Mouse (Mus musculus): ENCODE measurements around the gene Cd300lf. TPM values are rescaled to one million over a fixed set of nuclear protein-coding genes. Genes with fewer than 3 reads are reported as not detected.
A peak's percentile ranks its signal among the peaks of the same experiment; 100 is the strongest.

Cd300lf gene
- polyA plus RNA-seq, 1 experiment = 0.81 TPM

GRCm38 (mm10) chr11:115082196-115082595 lies 51.6 kb downstream of the Cd300lf start:
- Histone ChIP-seq H3K4me3 (ENCODE audit: insufficient read depth, low read length) (no peak overlapping the region), H3K4me1 (ENCODE audit: control insufficient read depth, insufficient read depth, low read length) (no peaks in the 10 kb centered on the region), H3K27ac (ENCODE audit: insufficient read depth, low read length) (no peak overlapping the region)
- TF ChIP-seq CTCF (IDR thresholded peaks at IDR 0.05; ENCODE audit: borderline replicate concordance, insufficient read depth, low read length) (no peak), POLR2A (IDR thresholded peaks at IDR 0.05; ENCODE audit: low read depth, low read length) (no peak)

- no peak overlapping the region for H3K4me3 ChIP-seq (ENCODE audit: insufficient read depth, low read length)
- no peak overlapping the region for H3K27ac ChIP-seq (ENCODE audit: insufficient read depth, low read length)
- no peaks in the 10 kb centered on the region for H3K4me1 ChIP-seq (ENCODE audit: control insufficient read depth, insufficient read depth, low read length)
- TF ChIP-seq CTCF (IDR thresholded peaks at IDR 0.05; ENCODE audit: borderline replicate concordance, insufficient read depth, low read length) (no peak), POLR2A (IDR thresholded peaks at IDR 0.05; ENCODE audit: low read depth, low read length) (no peak)
Observed at GRCm38 (mm10) chr11:115081373-115081772, 52.4 kb downstream of the Cd300lf start.

- H3K27ac ChIP-seq (ENCODE audit: insufficient read depth, low read length) = no peak overlapping the region
- H3K4me3 ChIP-seq (ENCODE audit: insufficient read depth, low read length) = no peak overlapping the region
- TF ChIP-seq CTCF (IDR thresholded peaks at IDR 0.05; ENCODE audit: borderline replicate concordance, insufficient read depth, low read length) = peak; percentile 32; the same call in 1 of the 2 replicates
- no peak for TF ChIP-seq POLR2A (IDR thresholded peaks at IDR 0.05; ENCODE audit: low read depth, low read length)
- H3K4me1 ChIP-seq (ENCODE audit: control insufficient read depth, insufficient read depth, low read length) = no peaks in the 10 kb centered on the region
Observed at GRCm38 (mm10) chr11:115080886-115081285, 52.9 kb downstream of the Cd300lf start.

GRCm38 (mm10) chr11:115078680-115079079 lies 55.1 kb downstream of the Cd300lf start:
- TF ChIP-seq CTCF (IDR thresholded peaks at IDR 0.05; ENCODE audit: borderline replicate concordance, insufficient read depth, low read length) (no peak), POLR2A (IDR thresholded peaks at IDR 0.05; ENCODE audit: low read depth, low read length) (no peak)
- no peaks in the 10 kb centered on the region for H3K4me1 ChIP-seq (ENCODE audit: control insufficient read depth, insufficient read depth, low read length)
- H3K4me3 ChIP-seq (ENCODE audit: insufficient read depth, low read length) = no peak overlapping the region
- no peak overlapping the region for H3K27ac ChIP-seq (ENCODE audit: insufficient read depth, low read length)

GRCm38 (mm10) chr11:115077436-115077835 lies 56.4 kb downstream of the Cd300lf start:
- Histone ChIP-seq H3K4me3 (ENCODE audit: insufficient read depth, low read length) (no peak overlapping the region), H3K4me1 (ENCODE audit: control insufficient read depth, insufficient read depth, low read length) (no peaks in the 10 kb centered on the region), H3K27ac (ENCODE audit: insufficient read depth, low read length) (no peak overlapping the region)
- TF ChIP-seq CTCF (IDR thresholded peaks at IDR 0.05; ENCODE audit: borderline replicate concordance, insufficient read depth, low read length) (no peak), POLR2A (IDR thresholded peaks at IDR 0.05; ENCODE audit: low read depth, low read length) (no peak)

- Histone ChIP-seq H3K4me1 (ENCODE audit: control insufficient read depth, insufficient read depth, low read length) (no peaks in the 10 kb centered on the region), H3K27ac (ENCODE audit: insufficient read depth, low read length) (no peak overlapping the region), H3K4me3 (ENCODE audit: insufficient read depth, low read length) (no peak overlapping the region)
- TF ChIP-seq POLR2A (IDR thresholded peaks at IDR 0.05; ENCODE audit: low read depth, low read length) = no peak
- no peak for TF ChIP-seq CTCF (IDR thresholded peaks at IDR 0.05; ENCODE audit: borderline replicate concordance, insufficient read depth, low read length)
Observed at GRCm38 (mm10) chr11:115075859-115076258, 57.9 kb downstream of the Cd300lf start.

- Histone ChIP-seq H3K4me1 (ENCODE audit: control insufficient read depth, insufficient read depth, low read length) (no peaks in the 10 kb centered on the region), H3K4me3 (ENCODE audit: insufficient read depth, low read length) (no peak overlapping the region), H3K27ac (ENCODE audit: insufficient read depth, low read length) (no peak overlapping the region)
- no peak for TF ChIP-seq CTCF (IDR thresholded peaks at IDR 0.05; ENCODE audit: borderline replicate concordance, insufficient read depth, low read length)
- no peak for TF ChIP-seq POLR2A (IDR thresholded peaks at IDR 0.05; ENCODE audit: low read depth, low read length)
Observed at GRCm38 (mm10) chr11:115075407-115075806, 58.4 kb downstream of the Cd300lf start.

GRCm38 (mm10) chr11:115073002-115073401 lies 60.8 kb downstream of the Cd300lf start:
- Histone ChIP-seq H3K27ac (ENCODE audit: insufficient read depth, low read length) (no peak overlapping the region), H3K4me1 (ENCODE audit: control insufficient read depth, insufficient read depth, low read length) (no peaks in the 10 kb centered on the region)
- TF ChIP-seq CTCF (IDR thresholded peaks at IDR 0.05; ENCODE audit: borderline replicate concordance, insufficient read depth, low read length) (no peak), POLR2A (IDR thresholded peaks at IDR 0.05; ENCODE audit: low read depth, low read length) (no peak)

GRCm38 (mm10) chr11:115071631-115072294 lies 62.0 kb downstream of the Cd300lf start:
- Histone ChIP-seq H3K4me3 (ENCODE audit: insufficient read depth, low read length) (no peak overlapping the region), H3K27ac (ENCODE audit: insufficient read depth, low read length) (peak overlapping the region; percentile 21), H3K4me1 (ENCODE audit: control insufficient read depth, insufficient read depth, low read length) (no peaks in the 10 kb centered on the region)
- TF ChIP-seq CTCF (IDR thresholded peaks at IDR 0.05; ENCODE audit: borderline replicate concordance, insufficient read depth, low read length) (no peak), POLR2A (IDR thresholded peaks at IDR 0.05; ENCODE audit: low read depth, low read length) (no peak)

More at GRCm38 (mm10) chr11:115073002-115073401, 60.8 kb downstream of the Cd300lf start:
- no peak overlapping the region for H3K4me3 ChIP-seq (ENCODE audit: insufficient read depth, low read length)

GRCm38 (mm10) chr11:115071015-115071551 lies 62.7 kb downstream of the Cd300lf start:
- Histone ChIP-seq H3K27ac (ENCODE audit: insufficient read depth, low read length) (0 out of 2 replicates have a peak overlapping the region, but pooled peaks have one; percentile 10), H3K4me3 (ENCODE audit: insufficient read depth, low read length) (no peak overlapping the region), H3K4me1 (ENCODE audit: control insufficient read depth, insufficient read depth, low read length) (no peaks in the 10 kb centered on the region)
- TF ChIP-seq CTCF (IDR thresholded peaks at IDR 0.05; ENCODE audit: borderline replicate concordance, insufficient read depth, low read length) (no peak), POLR2A (IDR thresholded peaks at IDR 0.05; ENCODE audit: low read depth, low read length) (no peak)
